Mouse (Mus musculus) adrenal gland, postnatal 14 days (tissue): ENCODE data around the gene 1700028K03Rik. TPM values are rescaled to one million over a fixed set of nuclear protein-coding genes. Genes with fewer than 3 reads are reported as not detected.

Experiments
- DNase-seq: peaks from one replicate; pipeline ENCODE4 v3.0.0; 2021; ENCODE audit warnings: mixed read lengths
- total RNA-seq: library from RNA; stranded (reverse); gene quantifications from 2 replicates; pipeline ENCODE4 v1.2.3, GENCODE M21; 2021

The 1700028K03Rik gene
- total RNA-seq, 1 experiment from 2014 or later = not detected

- no peak for DNase-seq
These were observed 11.4 kb downstream of the 1700028K03Rik start for GRCm38 (mm10) chr5:107545927-107546326.

GRCm38 (mm10) chr5:107547955-107548354 is 13.4 kb downstream of the 1700028K03Rik start:
- DNase-seq = no peak

- no peak for DNase-seq
These were observed 13.9 kb downstream of the 1700028K03Rik start for GRCm38 (mm10) chr5:107548444-107548843.

GRCm38 (mm10) chr5:107554336-107554735 is 19.8 kb downstream of the 1700028K03Rik start:
- no peak for DNase-seq

- DNase-seq = no peak
These were observed 22.5 kb downstream of the 1700028K03Rik start for GRCm38 (mm10) chr5:107556969-107557368.

DNA sequence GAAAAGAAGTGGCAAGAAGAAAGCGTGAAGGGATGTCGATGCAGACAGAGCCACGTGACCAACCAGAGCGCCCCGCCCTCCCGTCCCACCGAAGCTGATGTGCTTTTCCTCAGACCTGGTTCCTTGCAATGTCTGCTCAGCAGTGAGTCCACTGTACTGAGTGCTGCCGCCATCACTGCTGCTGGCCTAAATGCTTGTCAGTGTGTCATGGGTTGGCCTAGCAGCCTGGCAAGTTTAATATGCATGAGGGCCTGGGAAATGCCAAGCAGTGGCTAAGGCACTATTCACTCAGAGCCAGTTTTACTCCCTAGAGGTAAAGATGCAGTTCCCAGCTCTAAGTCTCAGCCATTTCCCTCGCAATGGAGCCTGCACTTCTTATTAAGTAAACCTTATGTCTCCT is 34.6 kb downstream of the 1700028K03Rik start:
- no peak for DNase-seq

- peak; percentile 91 for DNase-seq
These were observed 63.0 kb downstream of the 1700028K03Rik start, which contains the start of the genes Rpap2 and Glmn for GRCm38 (mm10) chr5:107597301-107598077. Gene Rpap2, plus strand, starts transcription at chr5:107597373. Gene Glmn, minus strand, starts transcription at chr5:107597888.

GRCm38 (mm10) chr5:107598380-107598779 is 63.9 kb downstream of the 1700028K03Rik start:
- no peak for DNase-seq

Other genes with a start within 250 kb of the 1700028K03Rik start
- 144 and 161 TPM in 2 replicates for gene Tgfbr3, start 245.1 kb upstream of the 1700028K03Rik start, total RNA-seq
- gene Brdt, start 203.6 kb upstream of the 1700028K03Rik start, total RNA-seq = 3.5 and 4.5 TPM in 2 replicates
- gene Ephx4, start 132.0 kb upstream of the 1700028K03Rik start, total RNA-seq = 0.74 and 0.86 TPM in 2 replicates
- not detected in 2 replicates for gene Lpcat2b, start 103.2 kb upstream of the 1700028K03Rik start, total RNA-seq
- 6.8 and 7.2 TPM in 2 replicates for gene Btbd8, start 96.7 kb upstream of the 1700028K03Rik start, total RNA-seq
- gene Gm42669, start 27.1 kb upstream of the 1700028K03Rik start, total RNA-seq = not detected in 2 replicates
- 13.2 and 21.2 TPM in 2 replicates for gene Rpap2, start 62.7 kb downstream of the 1700028K03Rik start, total RNA-seq
- gene Glmn, start 63.2 kb downstream of the 1700028K03Rik start, total RNA-seq = 8.9 and 11.3 TPM in 2 replicates
- gene Gfi1, start 191.3 kb downstream of the 1700028K03Rik start, total RNA-seq = 0.30 and 0.56 TPM in 2 replicates